Mouse (Mus musculus) hindlimb bud, embryonic 11.5 days (tissue): Measurements from ENCODE around the gene Lmo4.

Experiments used
- DNase-seq: peaks from one replicate; pipeline ENCODE4 v3.0.0-alpha.2; 2012; ENCODE audit warnings: low read depth, low spot score; ENCODE audit errors: extremely low spot score

Gene Lmo4

GRCm38 (mm10) chr3:144204413-144205311, at the start of gene Lmo4:
TSS of gene Lmo4 (minus strand) at chr3:144205220.
- no peak for DNase-seq

- no peak for DNase-seq
Observed at GRCm38 (mm10) chr3:144254281-144254680, 49.3 kb upstream of the Lmo4 start.

- DNase-seq = no peak
Observed at GRCm38 (mm10) chr3:144253018-144253417, 48.0 kb upstream of the Lmo4 start.

GRCm38 (mm10) chr3:144252109-144252508, 47.1 kb upstream of the Lmo4 start:
- no peak for DNase-seq

- DNase-seq = peak; percentile 66
Observed at GRCm38 (mm10) chr3:144242025-144242673, 37.1 kb upstream of the Lmo4 start.

- DNase-seq = no peak
Observed at GRCm38 (mm10) chr3:144241161-144241560, 36.1 kb upstream of the Lmo4 start.

- DNase-seq = no peak
Observed at GRCm38 (mm10) chr3:144238482-144238881, 33.5 kb upstream of the Lmo4 start.

- DNase-seq = no peak
Observed at GRCm38 (mm10) chr3:144232347-144233008, 27.5 kb upstream of the Lmo4 start.

GRCm38 (mm10) chr3:144231931-144232330, 26.9 kb upstream of the Lmo4 start:
- DNase-seq = no peak

GRCm38 (mm10) chr3:144231419-144231818, 26.4 kb upstream of the Lmo4 start:
- no peak for DNase-seq

GRCm38 (mm10) chr3:144230016-144230415, 25.0 kb upstream of the Lmo4 start:
- no peak for DNase-seq

- no peak for DNase-seq
Observed at GRCm38 (mm10) chr3:144229312-144229711, 24.3 kb upstream of the Lmo4 start.

GRCm38 (mm10) chr3:144225456-144226240, 20.6 kb upstream of the Lmo4 start:
- no peak for DNase-seq

GRCm38 (mm10) chr3:144224594-144224993, 19.6 kb upstream of the Lmo4 start:
- DNase-seq = no peak

GRCm38 (mm10) chr3:144223377-144224105, 18.5 kb upstream of the Lmo4 start:
- DNase-seq = no peak

- DNase-seq = no peak
Observed at GRCm38 (mm10) chr3:144222381-144222780, 17.4 kb upstream of the Lmo4 start.

GRCm38 (mm10) chr3:144207498-144207897, 2.5 kb upstream of the Lmo4 start:
- DNase-seq = no peak

- DNase-seq = no peak
Observed at GRCm38 (mm10) chr3:144206942-144207341, 1.9 kb upstream of the Lmo4 start.

- DNase-seq = no peak
Observed at GRCm38 (mm10) chr3:144206261-144206660, 1.2 kb upstream of the Lmo4 start.
